Mouse (Mus musculus): ENCODE measurements around the gene Taar7b. TPM values are rescaled to one million over a fixed set of nuclear protein-coding genes. Genes with fewer than 3 reads are reported as not detected.

Gene Taar7b
- polyA plus RNA-seq, 1 experiment from 2014 or later, result not detected

GRCm38 (mm10) chr10:23978901-23979705 is 20.6 kb upstream of the Taar7b start:
- WGBS, result 36% methylated on average over 16 of the region's 16 CpGs
- DNase-seq (ENCODE audit: low spot score) (peak; percentile 40), ATAC-seq (replicated peaks; ENCODE audit: low FRiP score) (peak; percentile 75)
- Histone ChIP-seq H3K4me3 (ENCODE audit: low read depth, low read length) (no peak overlapping the region), H3K36me3 (ENCODE audit: control insufficient read depth, insufficient read depth, low read length) (no peaks in the 10 kb centered on the region), H3K4me1 (replicated peaks; ENCODE audit: control insufficient read depth, insufficient read depth, low read length) (no peaks in the 10 kb centered on the region), H3K27ac (ENCODE audit: low read depth, low read length) (no peak overlapping the region), H3K9ac (ENCODE audit: low read depth, low read length) (no peak overlapping the region), H3K27me3 (replicated peaks; ENCODE audit: control insufficient read depth, insufficient read depth, low read length) (no peaks in the 10 kb centered on the region), H3K4me2 (no peak overlapping the region), H3K9me3 (ENCODE audit: control insufficient read depth, low read length) (no peaks in the 10 kb centered on the region)

GRCm38 (mm10) chr10:23985546-23985945 is 14.2 kb upstream of the Taar7b start, which contains the start of gene Taar6:
Gene Taar6 (minus strand): TSS chr10:23985646.
- no peak for DNase-seq (ENCODE audit: low spot score)
- 72% methylated on average over 8 of the region's 8 CpGs for WGBS
- H3K27me3 ChIP-seq (replicated peaks; ENCODE audit: control insufficient read depth, insufficient read depth, low read length), result no peaks in the 10 kb centered on the region

GRCm38 (mm10) chr10:23986419-23986818 is 13.3 kb upstream of the Taar7b start:
- H3K9ac ChIP-seq (ENCODE audit: low read depth, low read length), result no peak overlapping the region
- no peaks in the 10 kb centered on the region for H3K4me1 ChIP-seq (replicated peaks; ENCODE audit: control insufficient read depth, insufficient read depth, low read length)
- DNase-seq (ENCODE audit: low spot score) (no peak), ATAC-seq (replicated peaks; ENCODE audit: low FRiP score) (no peak)
- 62% methylated on average over 5 of the region's 5 CpGs for WGBS
- H3K27ac ChIP-seq (ENCODE audit: low read depth, low read length), result no peak overlapping the region
- no peaks in the 10 kb centered on the region for H3K36me3 ChIP-seq (ENCODE audit: control insufficient read depth, insufficient read depth, low read length)
- H3K4me3 ChIP-seq (ENCODE audit: low read depth, low read length), result no peak overlapping the region
- H3K4me2 ChIP-seq, result no peak overlapping the region
- H3K9me3 ChIP-seq (ENCODE audit: control insufficient read depth, low read length), result no peaks in the 10 kb centered on the region
- no peaks in the 10 kb centered on the region for H3K27me3 ChIP-seq (replicated peaks; ENCODE audit: control insufficient read depth, insufficient read depth, low read length)

More at GRCm38 (mm10) chr10:23985546-23985945, 14.2 kb upstream of the Taar7b start, which contains the start of gene Taar6:
- no peak for ATAC-seq (replicated peaks; ENCODE audit: low FRiP score)
- no peaks in the 10 kb centered on the region for H3K4me1 ChIP-seq (replicated peaks; ENCODE audit: control insufficient read depth, insufficient read depth, low read length)
- no peaks in the 10 kb centered on the region for H3K36me3 ChIP-seq (ENCODE audit: control insufficient read depth, insufficient read depth, low read length)
- H3K9me3 ChIP-seq (ENCODE audit: control insufficient read depth, low read length), result no peaks in the 10 kb centered on the region
- no peak within 1 kb of the TSS for H3K27ac ChIP-seq (ENCODE audit: low read depth, low read length)
- no peak within 1 kb of the TSS for H3K4me3 ChIP-seq (ENCODE audit: low read depth, low read length)
- no peak within 1 kb of the TSS for H3K4me2 ChIP-seq
- H3K9ac ChIP-seq (ENCODE audit: low read depth, low read length), result no peak within 1 kb of the TSS

GRCm38 (mm10) chr10:23993381-23993780 is 6.4 kb upstream of the Taar7b start, which contains the start of gene Taar7a:
Gene Taar7a (minus strand): TSS chr10:23993481.
- no peaks in the 10 kb centered on the region for H3K27me3 ChIP-seq (replicated peaks; ENCODE audit: control insufficient read depth, insufficient read depth, low read length)
- no peak within 1 kb of the TSS for H3K9ac ChIP-seq (ENCODE audit: low read depth, low read length)
- H3K4me1 ChIP-seq (replicated peaks; ENCODE audit: control insufficient read depth, insufficient read depth, low read length), result no peaks in the 10 kb centered on the region
- H3K27ac ChIP-seq (ENCODE audit: low read depth, low read length), result no peak within 1 kb of the TSS
- H3K9me3 ChIP-seq (ENCODE audit: control insufficient read depth, low read length), result no peaks in the 10 kb centered on the region
- WGBS, result 83% methylated on average over 3 of the region's 3 CpGs
- DNase-seq (ENCODE audit: low spot score), result no peak
- no peak within 1 kb of the TSS for H3K4me3 ChIP-seq (ENCODE audit: low read depth, low read length)
- ATAC-seq (replicated peaks; ENCODE audit: low FRiP score), result no peak
- H3K4me2 ChIP-seq, result no peak within 1 kb of the TSS
- H3K36me3 ChIP-seq (ENCODE audit: control insufficient read depth, insufficient read depth, low read length), result no peaks in the 10 kb centered on the region

GRCm38 (mm10) chr10:24006442-24006841 is 6.7 kb downstream of the Taar7b start:
- peaks cover 6% of the 10 kb centered on the region; the same call in 1 of the 2 replicates for H3K4me1 ChIP-seq (replicated peaks; ENCODE audit: control insufficient read depth, insufficient read depth, low read length)

GRCm38 (mm10) chr10:24007034-24007433 is 7.3 kb downstream of the Taar7b start:
- WGBS, result 46% methylated on average over 2 of the region's 2 CpGs
- Histone ChIP-seq H3K4me3 (ENCODE audit: low read depth, low read length) (no peak overlapping the region), H3K4me2 (no peak overlapping the region), H3K9me3 (ENCODE audit: control insufficient read depth, low read length) (no peaks in the 10 kb centered on the region), H3K9ac (ENCODE audit: low read depth, low read length) (no peak overlapping the region), H3K4me1 (replicated peaks; ENCODE audit: control insufficient read depth, insufficient read depth, low read length) (peaks cover 6% of the 10 kb centered on the region; the same call in 1 of the 2 replicates), H3K27me3 (replicated peaks; ENCODE audit: control insufficient read depth, insufficient read depth, low read length) (no peaks in the 10 kb centered on the region), H3K27ac (ENCODE audit: low read depth, low read length) (no peak overlapping the region), H3K36me3 (ENCODE audit: control insufficient read depth, insufficient read depth, low read length) (no peaks in the 10 kb centered on the region)
- no peak for DNase-seq (ENCODE audit: low spot score)
- ATAC-seq (replicated peaks; ENCODE audit: low FRiP score), result peak; percentile 88

More at GRCm38 (mm10) chr10:24006442-24006841, 6.7 kb downstream of the Taar7b start:
- Histone ChIP-seq H3K36me3 (ENCODE audit: control insufficient read depth, insufficient read depth, low read length) (no peaks in the 10 kb centered on the region), H3K27me3 (replicated peaks; ENCODE audit: control insufficient read depth, insufficient read depth, low read length) (no peaks in the 10 kb centered on the region), H3K4me3 (ENCODE audit: low read depth, low read length) (no peak overlapping the region), H3K9me3 (ENCODE audit: control insufficient read depth, low read length) (no peaks in the 10 kb centered on the region), H3K9ac (ENCODE audit: low read depth, low read length) (no peak overlapping the region), H3K27ac (ENCODE audit: low read depth, low read length) (no peak overlapping the region), H3K4me2 (no peak overlapping the region)
- DNase-seq (ENCODE audit: low spot score), result no peak
- WGBS, result 60% methylated on average over 1 of the region's 1 CpGs
- no peak for ATAC-seq (replicated peaks; ENCODE audit: low FRiP score)

- DNase-seq (ENCODE audit: low spot score), result no peak
- 68% methylated on average over 1 of the region's 1 CpGs for WGBS
- no peak overlapping the region for H3K27ac ChIP-seq (ENCODE audit: low read depth, low read length)
- H3K36me3 ChIP-seq (ENCODE audit: control insufficient read depth, insufficient read depth, low read length), result no peaks in the 10 kb centered on the region
- no peak overlapping the region for H3K4me2 ChIP-seq
- no peak overlapping the region for H3K9ac ChIP-seq (ENCODE audit: low read depth, low read length)
- H3K27me3 ChIP-seq (replicated peaks; ENCODE audit: control insufficient read depth, insufficient read depth, low read length), result no peaks in the 10 kb centered on the region
- H3K9me3 ChIP-seq (ENCODE audit: control insufficient read depth, low read length), result no peaks in the 10 kb centered on the region
- peak; percentile 63 for ATAC-seq (replicated peaks; ENCODE audit: low FRiP score)
- H3K4me3 ChIP-seq (ENCODE audit: low read depth, low read length), result no peak overlapping the region
- peaks cover 6% of the 10 kb centered on the region; the same call in 1 of the 2 replicates for H3K4me1 ChIP-seq (replicated peaks; ENCODE audit: control insufficient read depth, insufficient read depth, low read length)
These were observed 8.4 kb downstream of the Taar7b start for GRCm38 (mm10) chr10:24008143-24008542.

GRCm38 (mm10) chr10:24026922-24027321 is 27.2 kb downstream of the Taar7b start, which contains the start of gene Taar7d:
Gene Taar7d (plus strand): TSS chr10:24027222.
- H3K4me1 ChIP-seq (replicated peaks; ENCODE audit: control insufficient read depth, insufficient read depth, low read length), result no peaks in the 10 kb centered on the region
- H3K4me2 ChIP-seq, result no peak within 1 kb of the TSS
- H3K36me3 ChIP-seq (ENCODE audit: control insufficient read depth, insufficient read depth, low read length), result no peaks in the 10 kb centered on the region
- no peak within 1 kb of the TSS for H3K27ac ChIP-seq (ENCODE audit: low read depth, low read length)
- DNase-seq (ENCODE audit: low spot score) (no peak), ATAC-seq (replicated peaks; ENCODE audit: low FRiP score) (no peak)
- no peaks in the 10 kb centered on the region for H3K27me3 ChIP-seq (replicated peaks; ENCODE audit: control insufficient read depth, insufficient read depth, low read length)
- no peak within 1 kb of the TSS for H3K9ac ChIP-seq (ENCODE audit: low read depth, low read length)
- H3K9me3 ChIP-seq (ENCODE audit: control insufficient read depth, low read length), result no peaks in the 10 kb centered on the region
- no peak within 1 kb of the TSS for H3K4me3 ChIP-seq (ENCODE audit: low read depth, low read length)

GRCm38 (mm10) chr10:24031347-24031746 is 31.6 kb downstream of the Taar7b start:
- Histone ChIP-seq H3K27ac (ENCODE audit: low read depth, low read length) (no peak overlapping the region), H3K27me3 (replicated peaks; ENCODE audit: control insufficient read depth, insufficient read depth, low read length) (no peaks in the 10 kb centered on the region), H3K9ac (ENCODE audit: low read depth, low read length) (no peak overlapping the region), H3K36me3 (ENCODE audit: control insufficient read depth, insufficient read depth, low read length) (no peaks in the 10 kb centered on the region), H3K9me3 (ENCODE audit: control insufficient read depth, low read length) (no peaks in the 10 kb centered on the region), H3K4me3 (ENCODE audit: low read depth, low read length) (no peak overlapping the region), H3K4me1 (replicated peaks; ENCODE audit: control insufficient read depth, insufficient read depth, low read length) (no peaks in the 10 kb centered on the region), H3K4me2 (no peak overlapping the region)
- ATAC-seq (replicated peaks; ENCODE audit: low FRiP score) (no peak), DNase-seq (ENCODE audit: low spot score) (no peak)

Data from liver, embryonic 11.5 days (tissue).